In the genomic region with DNA sequence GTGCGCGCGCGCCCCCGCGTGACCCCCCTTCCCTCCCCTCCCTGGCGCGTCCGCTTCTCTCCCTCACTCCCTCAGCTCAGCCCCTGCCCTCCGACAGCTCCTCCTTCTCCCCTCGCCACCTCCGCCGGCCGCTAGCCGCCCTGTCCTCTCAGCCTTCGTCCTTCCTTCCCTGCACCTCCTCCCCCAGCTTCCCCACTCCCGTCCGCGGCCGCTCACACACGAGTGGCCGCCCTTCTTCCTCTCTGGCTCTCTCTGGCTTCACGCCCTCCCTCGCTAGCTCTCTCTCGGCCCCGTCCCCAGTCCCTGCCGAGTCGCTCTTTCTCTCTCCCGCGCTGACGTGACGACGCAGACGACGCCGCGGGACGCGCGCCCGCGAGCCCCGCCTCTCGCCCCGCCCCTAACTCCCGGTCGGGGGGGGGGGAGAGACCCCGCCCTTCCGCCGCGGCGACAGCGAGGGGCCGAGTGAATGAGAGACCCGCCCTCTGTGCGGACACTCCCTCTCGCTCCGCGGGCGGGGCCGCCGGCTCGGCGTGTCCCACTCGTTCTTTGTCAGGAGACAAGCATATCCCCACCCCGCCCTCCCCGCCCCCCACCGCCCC, we compare ENCODE assay signal across 8 mouse cellular contexts. TPM values are rescaled to one million over a fixed set of nuclear protein-coding genes. Genes with fewer than 3 reads are reported as not detected.
DNase-seq lines count a peak whose midpoint lies in the region; ATAC-seq and TF ChIP-seq lines count a peak whose summit lies in the region.
"Not testable (repeated sequence)": the region's sequence is repeated elsewhere in the genome, so short reads cannot be mapped to it uniquely, and the experiment has no call there.

A gene (minus strand): TSS at position 345 of the 599 bp plus-strand sequence.

- peak; percentile 88 for ATAC-seq in frontal cortex, adult (ENCODE audit: low TSS enrichment)
- ATAC-seq in lung, postnatal 0 days: peak; percentile 91

- not testable (repeated sequence) for H3K27me3 ChIP-seq in hindbrain, embryonic 10.5 days (ENCODE audit: insufficient read depth, poor library complexity, severe bottlenecking); lung, postnatal 0 days (replicated peaks; ENCODE audit: insufficient read depth, low read length)

- peak within 1 kb of the TSS; percentile 90 for H3K4me2 ChIP-seq in lung, postnatal 0 days (replicated peaks; ENCODE audit: low read depth, low read length)

- not testable (repeated sequence) for H3K9me3 ChIP-seq in hindbrain, embryonic 10.5 days; lung, postnatal 0 days (ENCODE audit: low read length)

- H3K27ac ChIP-seq in hindbrain, embryonic 10.5 days: peak within 1 kb of the TSS; percentile 99
- peak within 1 kb of the TSS; percentile 99 for H3K27ac ChIP-seq in lung, postnatal 0 days (ENCODE audit: low read length)

- DNase-seq in MEL-GATA-1-ER (ENCODE audit: extremely low read depth, low read depth): peak; percentile 70
- peak; percentile 89 for DNase-seq in cerebellum, adult 8-10 months
- DNase-seq in hindbrain, embryonic 10.5 days (ENCODE audit: low spot score): peak; percentile 98
- peak; percentile 95 for DNase-seq in layer of hippocampus, adult 9-11 months
- peak; percentile 95 for DNase-seq in lung, postnatal 0 days (ENCODE audit: low spot score)
- DNase-seq in ovary, postnatal 14 days (ENCODE audit: low spot score): peak; percentile 86
- DNase-seq in thymus, postnatal 14 days: peak; percentile 94

- H3K9ac ChIP-seq in lung, postnatal 0 days (replicated peaks; ENCODE audit: low read depth): peak within 1 kb of the TSS; percentile 79

- WGBS in hindbrain, embryonic 10.5 days: under 1% methylated on average over 51 of the region's 68 CpGs
- 1% methylated on average over 34 of the region's 68 CpGs for WGBS in lung, postnatal 0 days

- H3K36me3 ChIP-seq in hindbrain, embryonic 10.5 days: peaks cover 28% of the 10 kb centered on the region
- not testable (repeated sequence) for H3K36me3 ChIP-seq in lung, postnatal 0 days (ENCODE audit: insufficient read depth, low read length)

- peaks cover 25% of the 10 kb centered on the region for H3K4me1 ChIP-seq in hindbrain, embryonic 10.5 days (replicated peaks)
- H3K4me1 ChIP-seq in lung, postnatal 0 days (ENCODE audit: insufficient read depth, low read depth, low read length): not testable (repeated sequence)

- TF ChIP-seq CTCF in lung, postnatal 0 days (IDR thresholded peaks at IDR 0.05): not testable (repeated sequence)

- not testable (repeated sequence) for TF ChIP-seq EP300 in lung, postnatal 0 days (IDR thresholded peaks at IDR 0.05)

- peak within 1 kb of the TSS; percentile 100 for H3K4me3 ChIP-seq in hindbrain, embryonic 10.5 days
- H3K4me3 ChIP-seq in lung, postnatal 0 days (ENCODE audit: low read depth, low read length): peak within 1 kb of the TSS; percentile 93

RNA-seq across cellular contexts. Expression of the gene that starts here (rescaled TPM):
- 79.9 and 108 TPM in 2 replicates for polyA plus RNA-seq in hindbrain, embryonic 10.5 days (2016; fragmentation: Nextera tagmentation; extraction: Ambion mirVana)
- polyA plus RNA-seq in lung, postnatal 0 days (2015; fragmentation: Nextera tagmentation; extraction: Ambion mirVana): 36.0 and 38.8 TPM in 2 replicates

Comparison
In these comparisons a context has a peak if more than half of its experiments do, and no peak if none do; other contexts are left out.
1. Peak in every context shown above with its lines: DNase-seq, ATAC-seq, H3K4me3 ChIP-seq and H3K27ac ChIP-seq.